Mouse (Mus musculus) T-cell, adult 66 days (primary cell): ENCODE data around the gene Ogdhl. TPM values are rescaled to one million over a fixed set of nuclear protein-coding genes. Genes with fewer than 3 reads are reported as not detected.

Experiments used
- total RNA-seq, 2 experiments: library from RNA; stranded (reverse); gene quantifications; 3 replicates in 1 of 2; 4 replicates in 1 of 2; pipeline ENCODE4 v1.2.4; 2023

Ogdhl gene
- under 1 TPM in 1 of 2 experiments, not detected in 1; 0.15 TPM for total RNA-seq

DNA sequence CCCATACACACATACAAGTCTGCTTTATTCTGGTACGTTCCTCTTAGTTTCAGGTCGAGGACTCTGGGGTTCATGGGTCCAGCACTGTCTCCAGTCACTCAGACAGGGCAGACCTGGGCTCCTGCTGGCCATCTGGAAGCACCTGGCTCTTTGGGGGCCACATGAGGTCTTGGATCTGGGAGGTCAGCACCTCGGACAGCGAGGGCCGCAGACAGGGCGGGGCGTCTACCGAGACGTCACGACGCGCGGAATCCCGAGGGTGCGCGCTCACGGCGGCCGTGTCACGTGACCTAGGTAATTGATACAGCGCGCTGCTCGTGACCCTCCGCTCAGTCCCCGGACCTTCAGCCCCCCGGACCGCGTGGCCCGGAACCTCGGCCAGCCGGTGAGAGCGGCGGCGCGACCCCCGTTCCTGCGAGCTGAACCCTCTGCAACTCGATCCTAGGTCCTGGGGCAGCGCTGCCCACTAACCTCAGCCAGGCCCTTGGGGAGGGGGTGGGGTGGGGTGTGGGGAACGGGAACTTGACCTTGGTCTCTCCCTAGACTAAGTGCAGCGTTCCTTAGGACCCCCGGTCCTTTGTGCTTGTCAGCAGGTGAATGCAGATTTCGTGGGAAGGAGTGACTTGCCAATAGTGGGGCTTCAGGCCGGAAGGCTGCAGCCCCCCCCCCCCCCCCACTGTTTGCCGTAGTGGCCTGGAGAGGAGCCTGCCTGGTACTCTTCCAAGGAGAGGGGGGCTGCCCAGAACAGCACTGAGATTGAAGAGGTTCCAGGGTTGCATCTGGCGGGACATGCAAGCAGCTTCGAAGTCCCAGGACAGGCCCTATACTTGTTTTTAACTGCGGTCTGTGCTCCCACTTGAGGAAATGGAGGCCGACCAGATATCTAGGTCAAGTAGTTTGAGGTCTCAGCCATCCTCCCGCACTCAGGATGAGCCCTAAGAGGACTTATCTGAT is at the start of gene Ogdhl:
Ogdhl (plus strand) TSS at position 288 of the 954 bp plus-strand sequence.

GRCm38 (mm10) chr14:32388196-32388595 is 66.4 kb downstream of the Ogdhl start, which contains the start of gene 1700024G13Rik:
Gene 1700024G13Rik (minus strand): TSS chr14:32388391.

Other genes with a start within 250 kb of the Ogdhl start
- gene Oxnad1, start 236.6 kb upstream of the Ogdhl start, total RNA-seq: 10 to 100 TPM; 15.8 to 20.9 TPM
- gene Dph3, start 236.3 kb upstream of the Ogdhl start, total RNA-seq: 10 to 100 TPM; 49.8 to 58.9 TPM
- not detected for gene Msmb, start 180.0 kb upstream of the Ogdhl start, total RNA-seq
- 10 to 100 TPM; 74.3 to 83.8 TPM for gene Ncoa4, start 162.2 kb upstream of the Ogdhl start, total RNA-seq
- 100 to 1,000 TPM in 1 of 2 experiments, 10 to 100 TPM in 1; 89.8 to 120 TPM for gene Timm23, start 120.1 kb upstream of the Ogdhl start, total RNA-seq
- gene Parg, start 120.1 kb upstream of the Ogdhl start, total RNA-seq: 10 to 100 TPM; 60.2 to 65.1 TPM
- not detected for gene 1700024G13Rik, start 66.4 kb downstream of the Ogdhl start, total RNA-seq
- gene Slc18a3, start 142.8 kb downstream of the Ogdhl start, total RNA-seq: not detected
- gene Chat, start 144.0 kb downstream of the Ogdhl start, total RNA-seq: not detected
- 10 to 100 TPM; 48.9 to 52.1 TPM for gene Ercc6, start 191.5 kb downstream of the Ogdhl start, total RNA-seq